Mouse (Mus musculus) neural tube, embryonic 13.5 days (tissue): Measurements from ENCODE around the gene Fam89a. TPM values are rescaled to one million over a fixed set of nuclear protein-coding genes. Genes with fewer than 3 reads are reported as not detected.

Source experiments
- ATAC-seq: fragments of 200-750 bp; cut with Nextera tagmentation; 2 replicates; pipeline ENCODE4 v1.8.0; 2017; ENCODE audit warnings: low read depth, mild to moderate bottlenecking, moderate TSS enrichment, moderate library complexity
- H3K27ac ChIP-seq: fragments of 300-500 bp; sonication (generic); replicated peaks from 2 replicates; pipeline ENCODE4 v1.5.1; 2015; ENCODE audit warnings: moderate library complexity, mild to moderate bottlenecking, inconsistent platforms
- H3K27me3 ChIP-seq: fragments of 300-500 bp; sonication (generic); 2 replicates; pipeline ENCODE4 v1.6.1; 2015; ENCODE audit warnings: mild to moderate bottlenecking, inconsistent platforms
- H3K36me3 ChIP-seq: fragments of 300-500 bp; sonication (generic); 2 replicates; pipeline ENCODE4 v1.6.1; 2015; ENCODE audit warnings: mild to moderate bottlenecking, inconsistent platforms
- H3K4me1 ChIP-seq: fragments of 300-500 bp; sonication (generic); replicated peaks from 2 replicates; pipeline ENCODE4 v1.6.1; 2015; ENCODE audit warnings: inconsistent platforms
- H3K4me2 ChIP-seq: fragments of 300-500 bp; sonication (generic); 2 replicates; pipeline ENCODE4 v1.6.1; 2015; ENCODE audit warnings: inconsistent platforms, mild to moderate bottlenecking, moderate library complexity
- H3K4me3 ChIP-seq: fragments of 300-500 bp; sonication (generic); 2 replicates; pipeline ENCODE4 v1.5.1; 2015; ENCODE audit warnings: mild to moderate bottlenecking, inconsistent platforms
- H3K9ac ChIP-seq: fragments of 300-500 bp; sonication (generic); 2 replicates; pipeline ENCODE4 v1.6.1; 2015; ENCODE audit warnings: moderate library complexity, mild to moderate bottlenecking, inconsistent platforms
- H3K9me3 ChIP-seq: fragments of 300-500 bp; sonication (generic); 2 replicates; pipeline ENCODE4 v1.6.1; 2016; ENCODE audit warnings: inconsistent platforms
- WGBS: fragments of 180-500 bp; shearing (Covaris S2); methylation state at CpG from one replicate; pipeline ENCODE4 v1.1.7; 2015; 5-methylcytosine and 5-hydroxymethylcytosine counted together
- polyA plus RNA-seq: library from polyadenylated mRNA; unstranded; fragments of >200 nt; fragmentation: Nextera tagmentation; extraction: Ambion mirVana; gene quantifications from 2 replicates; pipeline ENCODE4 v1.2.1, GENCODE M21; 2015

Fam89a gene
- polyA plus RNA-seq, 1 experiment from 2014 or later = 15.9 TPM

GRCm38 (mm10) chr8:124704376-124704775 lies 47.3 kb downstream of the Fam89a start:
- 87% methylated on average over 4 of the region's 4 CpGs for WGBS
- ATAC-seq = no peak
- no peaks in the 10 kb centered on the region for H3K9me3 ChIP-seq
- H3K36me3 ChIP-seq = peaks cover 75% of the 10 kb centered on the region
- no peak overlapping the region for H3K4me2 ChIP-seq
- no peak overlapping the region for H3K4me3 ChIP-seq
- H3K4me1 ChIP-seq = no peaks in the 10 kb centered on the region
- H3K9ac ChIP-seq = no peak overlapping the region
- H3K27me3 ChIP-seq = no peaks in the 10 kb centered on the region
- H3K27ac ChIP-seq = no peak overlapping the region

- Histone ChIP-seq H3K9ac (no peak overlapping the region), H3K4me3 (no peak overlapping the region), H3K9me3 (no peaks in the 10 kb centered on the region), H3K4me2 (no peak overlapping the region), H3K36me3 (peaks cover 74% of the 10 kb centered on the region), H3K4me1 (no peaks in the 10 kb centered on the region), H3K27me3 (no peaks in the 10 kb centered on the region), H3K27ac (no peak overlapping the region)
- ATAC-seq = no peak
- 82% methylated on average over 4 of the region's 4 CpGs for WGBS
Observed at GRCm38 (mm10) chr8:124703526-124703925, 48.1 kb downstream of the Fam89a start.

DNA sequence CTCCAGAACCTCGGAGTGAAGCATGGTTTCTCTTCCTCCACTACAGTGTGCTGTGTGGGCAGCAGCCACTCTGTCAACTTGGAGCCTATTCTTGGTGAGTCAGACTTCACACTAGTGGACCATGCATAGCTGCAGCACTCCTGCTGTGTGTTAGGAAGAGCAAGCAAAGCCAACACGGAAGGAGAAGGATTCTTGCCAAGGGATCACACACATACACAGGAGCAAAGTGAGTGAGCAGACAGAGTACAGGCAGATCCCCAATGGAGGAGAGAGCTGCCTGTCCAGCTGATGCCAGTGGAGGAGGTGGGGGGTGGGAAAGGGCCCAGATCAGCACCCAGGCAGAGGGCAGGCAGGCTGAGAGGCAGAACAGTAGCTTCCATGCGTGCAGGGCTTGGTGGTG lies 49.4 kb downstream of the Fam89a start:
- peaks cover 80% of the 10 kb centered on the region for H3K36me3 ChIP-seq
- no peak overlapping the region for H3K9ac ChIP-seq
- no peak for ATAC-seq
- H3K27me3 ChIP-seq = no peaks in the 10 kb centered on the region
- no peaks in the 10 kb centered on the region for H3K4me1 ChIP-seq
- 88% methylated on average over 3 of the region's 3 CpGs for WGBS
- no peak overlapping the region for H3K27ac ChIP-seq
- H3K4me2 ChIP-seq = no peak overlapping the region
- H3K4me3 ChIP-seq = no peak overlapping the region
- no peaks in the 10 kb centered on the region for H3K9me3 ChIP-seq

DNA sequence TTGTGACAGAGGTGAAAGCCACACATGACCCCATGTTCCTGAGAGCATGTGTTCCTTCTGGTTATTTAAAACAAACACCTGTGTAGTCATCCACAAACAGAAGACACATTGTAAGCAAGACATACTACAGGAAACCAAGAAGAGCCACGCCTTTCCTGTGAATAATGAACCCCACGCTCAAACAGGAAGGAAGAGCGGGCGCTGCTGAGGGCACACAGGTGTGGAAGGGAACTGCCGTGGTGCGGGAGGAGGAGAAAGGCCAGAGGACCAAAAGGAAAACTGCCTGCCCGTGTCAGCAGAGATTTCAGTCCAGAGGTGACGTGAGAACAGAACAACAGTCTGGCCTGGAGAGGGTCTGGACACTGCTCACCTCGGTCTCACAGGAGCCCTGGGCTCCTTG lies 50.6 kb downstream of the Fam89a start:
- ATAC-seq = no peak
- WGBS = 86% methylated on average over 9 of the region's 9 CpGs
- no peak overlapping the region for H3K4me3 ChIP-seq
- H3K9me3 ChIP-seq = no peaks in the 10 kb centered on the region
- H3K4me2 ChIP-seq = no peak overlapping the region
- H3K27me3 ChIP-seq = no peaks in the 10 kb centered on the region
- H3K4me1 ChIP-seq = no peaks in the 10 kb centered on the region
- no peak overlapping the region for H3K9ac ChIP-seq
- peaks cover 77% of the 10 kb centered on the region for H3K36me3 ChIP-seq
- no peak overlapping the region for H3K27ac ChIP-seq

DNA sequence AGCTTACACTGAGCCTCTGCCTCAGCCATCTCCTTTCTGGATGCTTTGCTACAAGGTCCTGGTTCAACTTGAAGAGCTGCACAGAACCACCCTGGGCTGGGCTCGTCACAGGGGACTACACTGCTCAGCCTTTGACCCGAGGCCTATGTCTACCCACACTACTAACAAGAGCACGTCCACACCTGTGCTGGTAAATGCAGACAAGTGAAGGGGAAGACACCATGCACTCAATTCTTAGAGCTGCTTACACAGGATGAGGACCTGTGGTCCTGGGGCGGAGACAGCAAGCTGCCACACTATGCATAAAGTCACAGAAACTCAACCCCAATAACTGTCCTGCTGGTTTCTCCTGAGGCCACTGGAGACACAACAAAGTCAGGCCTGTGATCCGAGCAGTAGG lies 51.4 kb downstream of the Fam89a start:
- no peak overlapping the region for H3K4me3 ChIP-seq
- no peaks in the 10 kb centered on the region for H3K27me3 ChIP-seq
- WGBS = 92% methylated on average over 5 of the region's 5 CpGs
- H3K4me1 ChIP-seq = no peaks in the 10 kb centered on the region
- no peak overlapping the region for H3K4me2 ChIP-seq
- H3K9me3 ChIP-seq = no peaks in the 10 kb centered on the region
- ATAC-seq = no peak
- H3K36me3 ChIP-seq = peaks cover 78% of the 10 kb centered on the region
- no peak overlapping the region for H3K9ac ChIP-seq
- no peak overlapping the region for H3K27ac ChIP-seq

- Histone ChIP-seq H3K27ac (no peak overlapping the region), H3K4me3 (no peak overlapping the region), H3K27me3 (no peaks in the 10 kb centered on the region), H3K36me3 (peaks cover 77% of the 10 kb centered on the region), H3K4me1 (no peaks in the 10 kb centered on the region), H3K9ac (no peak overlapping the region), H3K9me3 (no peaks in the 10 kb centered on the region), H3K4me2 (no peak overlapping the region)
- no peak for ATAC-seq
- 88% methylated on average over 22 of the region's 22 CpGs for WGBS
Observed at GRCm38 (mm10) chr8:124695424-124696100, 56.1 kb downstream of the Fam89a start.

- H3K36me3 ChIP-seq = peaks cover 60% of the 10 kb centered on the region
- H3K9ac ChIP-seq = no peak overlapping the region
- ATAC-seq = no peak
- H3K4me3 ChIP-seq = no peak overlapping the region
- H3K4me2 ChIP-seq = no peak overlapping the region
- H3K27me3 ChIP-seq = no peaks in the 10 kb centered on the region
- H3K4me1 ChIP-seq = no peaks in the 10 kb centered on the region
- H3K9me3 ChIP-seq = no peaks in the 10 kb centered on the region
- WGBS = 93% methylated on average over 4 of the region's 4 CpGs
- H3K27ac ChIP-seq = no peak overlapping the region
Observed at GRCm38 (mm10) chr8:124691706-124692105, 59.9 kb downstream of the Fam89a start.

Other genes with a start within 250 kb of the Fam89a start
- 33.0 and 33.1 TPM in 2 replicates for gene Cog2, start 231.1 kb downstream of the Fam89a start, polyA plus RNA-seq
- gene Agt, start 182.1 kb downstream of the Fam89a start, polyA plus RNA-seq = 0.56 and 0.98 TPM in 2 replicates
- gene Capn9, start 175.7 kb downstream of the Fam89a start, polyA plus RNA-seq = 0.63 TPM in 1 of 2 replicates, not detected in the other
- gene 2310022B05Rik, start 88.5 kb downstream of the Fam89a start, polyA plus RNA-seq = 20.8 and 21.3 TPM in 2 replicates
- 60.4 and 62.6 TPM in 2 replicates for gene Ttc13, start 29.8 kb downstream of the Fam89a start, polyA plus RNA-seq
- gene Arv1, start 29.7 kb downstream of the Fam89a start, polyA plus RNA-seq = 28.4 and 31.4 TPM in 2 replicates
- gene Trim67, start 41.3 kb upstream of the Fam89a start, polyA plus RNA-seq = 21.1 TPM in 2 replicates
- 80.4 and 82.9 TPM in 2 replicates for gene Gnpat, start 111.2 kb upstream of the Fam89a start, polyA plus RNA-seq
- 27.2 and 29.7 TPM in 2 replicates for gene 2810004N23Rik, start 111.3 kb upstream of the Fam89a start, polyA plus RNA-seq
- 12.9 and 13.8 TPM in 2 replicates for gene Exoc8, start 145.9 kb upstream of the Fam89a start, polyA plus RNA-seq
- 8.5 and 11.4 TPM in 2 replicates for gene Sprtn, start 146.1 kb upstream of the Fam89a start, polyA plus RNA-seq
- 15.7 and 18.0 TPM in 2 replicates for gene Egln1, start 197.5 kb upstream of the Fam89a start, polyA plus RNA-seq